Mouse (Mus musculus): Measurements from ENCODE around the gene Cdk13.

DNA sequence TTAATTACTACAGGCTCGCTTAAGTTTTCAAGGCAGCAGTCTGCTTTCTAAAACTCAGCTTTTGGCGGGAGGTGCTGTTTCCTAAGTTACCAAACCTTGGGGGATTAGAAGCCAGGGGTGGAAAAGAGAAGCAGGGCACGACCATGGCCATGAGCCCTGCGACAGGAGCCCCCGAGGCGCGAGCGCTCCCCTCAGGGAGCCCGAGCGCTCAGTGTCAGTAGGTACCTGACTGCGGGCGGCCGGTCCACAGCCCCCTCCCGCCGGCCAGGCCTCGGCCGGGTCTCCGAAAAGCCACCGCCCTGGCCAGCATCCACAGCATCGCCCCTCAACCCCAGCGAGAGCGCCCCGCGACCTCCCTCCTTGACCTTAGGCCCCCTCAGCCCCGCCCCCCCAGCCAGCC is 110.5 kb downstream of the Cdk13 start:
- TF ChIP-seq FLI1 (IDR thresholded peaks at IDR 0.05; ENCODE audit: low read length) (no peak), GATA1 (IDR thresholded peaks at IDR 0.05; ENCODE audit: borderline replicate concordance, low read length) (no peak)
